Mouse (Mus musculus) liver, postnatal 0 days (tissue): ENCODE data around the gene Neurl1b. TPM values are rescaled to one million over a fixed set of nuclear protein-coding genes. Genes with fewer than 3 reads are reported as not detected.

Experiments
- ATAC-seq: fragments of 200-750 bp; cut with Nextera tagmentation; 2 replicates; pipeline ENCODE4 v1.8.0; 2017; ENCODE audit warnings: mild to moderate bottlenecking, moderate library complexity
- DNase-seq: peaks from one replicate; pipeline ENCODE4 v3.0.0-alpha.2; 2016
- H3K27ac ChIP-seq: fragments of 300-500 bp; sonication (generic); 2 replicates; pipeline ENCODE4 v1.5.1; 2014; ENCODE audit warnings: antibody characterized with exemption, moderate library complexity, mild to moderate bottlenecking, low read depth
- H3K27me3 ChIP-seq: fragments of 300-500 bp; sonication (generic); 2 replicates; pipeline ENCODE4 v1.6.1; 2014; ENCODE audit warnings: low read length, control low read depth, mixed read lengths; ENCODE audit not compliant: insufficient read depth
- H3K36me3 ChIP-seq: fragments of 300-500 bp; sonication (generic); replicated peaks from 2 replicates; pipeline ENCODE4 v1.6.1; 2014; ENCODE audit warnings: mild to moderate bottlenecking, control low read depth, low read length, moderate library complexity, mixed read lengths; ENCODE audit not compliant: insufficient read depth
- H3K4me1 ChIP-seq: fragments of 300-500 bp; sonication (generic); 2 replicates; pipeline ENCODE4 v1.6.1; 2014; ENCODE audit warnings: antibody characterized with exemption, mild to moderate bottlenecking, control low read depth; ENCODE audit not compliant: insufficient read depth
- H3K4me2 ChIP-seq: fragments of 300-500 bp; sonication (generic); 2 replicates; pipeline ENCODE4 v1.6.1; 2014; ENCODE audit warnings: low read depth, mild to moderate bottlenecking, low read length, moderate library complexity, mixed read lengths
- H3K4me3 ChIP-seq: fragments of 300-500 bp; sonication (generic); 2 replicates; pipeline ENCODE4 v1.5.1; 2014; ENCODE audit warnings: low read depth, low read length
- H3K9ac ChIP-seq: fragments of 300-500 bp; sonication (generic); replicated peaks from 2 replicates; pipeline ENCODE4 v1.6.1; 2014; ENCODE audit warnings: mild to moderate bottlenecking, moderate library complexity
- H3K9me3 ChIP-seq: fragments of 300-500 bp; sonication (generic); 2 replicates; pipeline ENCODE4 v1.6.1; 2016; ENCODE audit warnings: mild to moderate bottlenecking, control low read depth, low read length, mixed read lengths
- CTCF ChIP-seq: sonication (generic); IDR thresholded peaks from 2 replicates; pipeline ENCODE4 v1.5.1; 2016; ENCODE audit warnings: antibody characterized with exemption, low read depth
- EP300 ChIP-seq: IDR thresholded peaks from 2 replicates; pipeline ENCODE4 v1.6.1; 2016; ENCODE audit warnings: antibody characterized with exemption, low read depth, mild to moderate bottlenecking
- WGBS: fragments of 180-500 bp; shearing (Covaris S2); extraction: QIAGEN DNeasy Blood & Tissue Kit; methylation state at CpG from one replicate; pipeline ENCODE4 v1.1.7; 2014; ENCODE audit not compliant: insufficient replicate concordance; 5-methylcytosine and 5-hydroxymethylcytosine counted together
- polyA plus RNA-seq: library from polyadenylated mRNA; unstranded; fragments of >200 nt; fragmentation: Nextera tagmentation; extraction: Ambion mirVana; gene quantifications from 2 replicates; pipeline ENCODE4 v1.2.1, GENCODE M21; 2015

Gene Neurl1b
- polyA plus RNA-seq, 1 experiment from 2014 or later = 0.06 TPM

- no peaks in the 10 kb centered on the region for H3K36me3 ChIP-seq
- ATAC-seq (no peak), DNase-seq (no peak)
- H3K9me3 ChIP-seq = no peaks in the 10 kb centered on the region
- H3K27ac ChIP-seq = no peak overlapping the region
- no peak for TF ChIP-seq EP300
- TF ChIP-seq CTCF = no peak
- H3K4me2 ChIP-seq = no peak overlapping the region
- 56% methylated on average over 5 of the region's 5 CpGs for WGBS
- H3K27me3 ChIP-seq = 0 out of 2 replicates have a peak, but pooled peaks cover 3% of the 10 kb centered on the region
- H3K4me3 ChIP-seq = no peak overlapping the region
- no peak overlapping the region for H3K9ac ChIP-seq
- H3K4me1 ChIP-seq = 0 out of 2 replicates have a peak, but pooled peaks cover 7% of the 10 kb centered on the region
Measured at GRCm38 (mm10) chr17:26382687-26383086, 31.9 kb upstream of the Neurl1b start.

GRCm38 (mm10) chr17:26384111-26384510 lies 30.5 kb upstream of the Neurl1b start:
- 83% methylated on average over 3 of the region's 3 CpGs for WGBS
- DNase-seq (no peak), ATAC-seq (no peak)
- no peaks in the 10 kb centered on the region for H3K36me3 ChIP-seq
- H3K9ac ChIP-seq = no peak overlapping the region
- no peak overlapping the region for H3K4me3 ChIP-seq
- H3K9me3 ChIP-seq = no peaks in the 10 kb centered on the region
- H3K4me1 ChIP-seq = 0 out of 2 replicates have a peak, but pooled peaks cover 7% of the 10 kb centered on the region
- H3K27me3 ChIP-seq = 0 out of 2 replicates have a peak, but pooled peaks cover 3% of the 10 kb centered on the region
- no peak for TF ChIP-seq EP300
- TF ChIP-seq CTCF = no peak
- no peak overlapping the region for H3K4me2 ChIP-seq
- no peak overlapping the region for H3K27ac ChIP-seq

GRCm38 (mm10) chr17:26385252-26386130 lies 29.1 kb upstream of the Neurl1b start:
- Histone ChIP-seq H3K4me1 (0 out of 2 replicates have a peak, but pooled peaks cover 7% of the 10 kb centered on the region), H3K27ac (no peak overlapping the region), H3K9me3 (no peaks in the 10 kb centered on the region), H3K36me3 (no peaks in the 10 kb centered on the region), H3K9ac (no peak overlapping the region), H3K4me3 (no peak overlapping the region), H3K27me3 (0 out of 2 replicates have a peak, but pooled peaks cover 3% of the 10 kb centered on the region), H3K4me2 (no peak overlapping the region)
- DNase-seq (no peak), ATAC-seq (no peak)
- 75% methylated on average over 11 of the region's 11 CpGs for WGBS
- TF ChIP-seq CTCF (no peak), EP300 (no peak)

DNA sequence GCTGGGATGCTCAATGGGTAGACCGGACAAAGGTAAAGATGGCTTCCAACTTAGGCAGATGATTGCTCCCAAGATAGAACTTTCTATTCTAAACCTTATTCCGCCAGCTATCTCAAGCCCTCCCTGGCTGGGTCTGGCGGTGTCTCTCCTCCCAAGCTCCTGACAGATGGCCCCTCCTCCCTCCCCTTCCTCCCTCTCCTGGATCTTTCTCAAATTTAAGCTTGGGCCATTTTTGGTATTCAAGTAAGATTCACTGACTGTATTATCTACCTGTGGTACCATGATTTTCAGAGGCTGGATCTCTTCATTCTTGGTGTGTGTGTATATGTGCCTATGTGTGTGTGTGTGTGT lies 28.5 kb upstream of the Neurl1b start:
- TF ChIP-seq EP300 (no peak), CTCF (no peak)
- H3K9ac ChIP-seq = no peak overlapping the region
- no peak overlapping the region for H3K4me2 ChIP-seq
- no peaks in the 10 kb centered on the region for H3K36me3 ChIP-seq
- ATAC-seq (no peak), DNase-seq (no peak)
- no peaks in the 10 kb centered on the region for H3K9me3 ChIP-seq
- no peak overlapping the region for H3K4me3 ChIP-seq
- H3K4me1 ChIP-seq = 0 out of 2 replicates have a peak, but pooled peaks cover 3% of the 10 kb centered on the region
- H3K27me3 ChIP-seq = 0 out of 2 replicates have a peak, but pooled peaks cover 3% of the 10 kb centered on the region
- 93% methylated on average over 3 of the region's 3 CpGs for WGBS
- no peak overlapping the region for H3K27ac ChIP-seq

- TF ChIP-seq EP300 (no peak), CTCF (no peak)
- WGBS = 47% methylated on average over 3 of the region's 3 CpGs
- no peak overlapping the region for H3K9ac ChIP-seq
Measured at GRCm38 (mm10) chr17:26388106-26388505, 26.5 kb upstream of the Neurl1b start.

GRCm38 (mm10) chr17:26389241-26389640 lies 25.4 kb upstream of the Neurl1b start:
- H3K4me3 ChIP-seq = no peak overlapping the region
- no peak for ATAC-seq
- H3K27me3 ChIP-seq = no peaks in the 10 kb centered on the region; the same call in 1 of the 2 replicates
- DNase-seq = no peak
- 69% methylated on average over 9 of the region's 9 CpGs for WGBS
- H3K4me1 ChIP-seq = no peaks in the 10 kb centered on the region
- no peaks in the 10 kb centered on the region for H3K36me3 ChIP-seq
- no peak overlapping the region for H3K4me2 ChIP-seq
- no peak for TF ChIP-seq EP300
- no peak for TF ChIP-seq CTCF
- H3K9me3 ChIP-seq = no peaks in the 10 kb centered on the region
- no peak overlapping the region for H3K9ac ChIP-seq
- no peak overlapping the region for H3K27ac ChIP-seq

More at GRCm38 (mm10) chr17:26388106-26388505, 26.5 kb upstream of the Neurl1b start:
- Histone ChIP-seq H3K27me3 (no peaks in the 10 kb centered on the region; the same call in 1 of the 2 replicates), H3K36me3 (no peaks in the 10 kb centered on the region), H3K4me2 (no peak overlapping the region), H3K4me3 (no peak overlapping the region), H3K4me1 (0 out of 2 replicates have a peak, but pooled peaks cover 3% of the 10 kb centered on the region), H3K27ac (no peak overlapping the region), H3K9me3 (no peaks in the 10 kb centered on the region)
- ATAC-seq = no peak
- DNase-seq = no peak
